Mouse (Mus musculus) forebrain, embryonic 11.5 days (tissue): Measurements from ENCODE around the gene Hnrnph1. TPM values are rescaled to one million over a fixed set of nuclear protein-coding genes. Genes with fewer than 3 reads are reported as not detected.
A peak's percentile ranks its signal among the peaks of the same experiment; 100 is the strongest.

Source experiments
- ATAC-seq: fragments of 200-750 bp; cut with Nextera tagmentation; replicated peaks from 2 replicates; pipeline ENCODE4 v1.8.0; 2017; ENCODE audit warnings: moderate TSS enrichment; ENCODE audit not compliant: low FRiP score
- DNase-seq: peaks from one replicate; pipeline ENCODE4 v3.0.0-alpha.2; 2017; ENCODE audit warnings: low spot score
- H3K27ac ChIP-seq: fragments of 300-500 bp; sonication (generic); 2 replicates; pipeline ENCODE4 v1.5.1; 2014; ENCODE audit warnings: low read depth, low read length
- H3K27me3 ChIP-seq: fragments of 300-500 bp; sonication (generic); 2 replicates; pipeline ENCODE4 v1.6.1; 2014; ENCODE audit warnings: mild to moderate bottlenecking, low read length, mixed read lengths; ENCODE audit not compliant: control insufficient read depth, insufficient read depth
- H3K36me3 ChIP-seq: fragments of 300-500 bp; sonication (generic); 2 replicates; pipeline ENCODE4 v1.6.1; 2014; ENCODE audit warnings: mild to moderate bottlenecking, low read length, moderate library complexity, mixed read lengths; ENCODE audit not compliant: control insufficient read depth, insufficient read depth
- H3K4me1 ChIP-seq: fragments of 300-500 bp; sonication (generic); replicated peaks from 2 replicates; pipeline ENCODE4 v1.6.1; 2014; ENCODE audit warnings: low read length, mixed read lengths; ENCODE audit not compliant: control insufficient read depth, insufficient read depth
- H3K4me2 ChIP-seq: fragments of 300-500 bp; sonication (generic); 2 replicates; pipeline ENCODE4 v1.6.1; 2014; ENCODE audit warnings: low read depth, mild to moderate bottlenecking, low read length, moderate library complexity, mixed read lengths; ENCODE audit not compliant: severe bottlenecking
- H3K4me3 ChIP-seq: fragments of 300-500 bp; sonication (generic); 2 replicates; pipeline ENCODE4 v1.5.1; 2014; ENCODE audit warnings: low read depth, low read length
- H3K9ac ChIP-seq: fragments of 300-500 bp; sonication (generic); 2 replicates; pipeline ENCODE4 v1.6.1; 2014; ENCODE audit warnings: low read length
- H3K9me3 ChIP-seq: fragments of 300-500 bp; sonication (generic); 2 replicates; pipeline ENCODE4 v1.6.1; 2016; ENCODE audit warnings: low read length, mixed read lengths; ENCODE audit not compliant: control insufficient read depth
- WGBS: fragments of 180-500 bp; shearing (Covaris S2); extraction: QIAGEN DNeasy Blood & Tissue Kit; methylation state at CpG from one replicate; pipeline ENCODE4 v1.1.7; 2014; 5-methylcytosine and 5-hydroxymethylcytosine counted together
- polyA plus RNA-seq: library from polyadenylated mRNA; unstranded; fragments of >200 nt; fragmentation: Nextera tagmentation; extraction: Ambion mirVana; gene quantifications from 2 replicates; pipeline ENCODE4 v1.2.1, GENCODE M21; 2014

The Hnrnph1 gene
- polyA plus RNA-seq, 1 experiment from 2014 or later = 833 TPM

GRCm38 (mm10) chr11:50388217-50388929 is 11.6 kb downstream of the Hnrnph1 start:
- Histone ChIP-seq H3K27ac (no peak overlapping the region), H3K4me1 (no peaks in the 10 kb centered on the region), H3K27me3 (no peaks in the 10 kb centered on the region), H3K9me3 (no peaks in the 10 kb centered on the region), H3K9ac (no peak overlapping the region), H3K4me3 (no peak overlapping the region), H3K4me2 (no peak overlapping the region), H3K36me3 (peaks cover 2% of the 10 kb centered on the region; the same call in 1 of the 2 replicates)
- ATAC-seq (no peak), DNase-seq (peak; percentile 47)
- 96% methylated on average over 3 of the region's 3 CpGs for WGBS

GRCm38 (mm10) chr11:50389011-50389410 is 12.2 kb downstream of the Hnrnph1 start:
- peaks cover 2% of the 10 kb centered on the region; the same call in 1 of the 2 replicates for H3K36me3 ChIP-seq
- H3K27me3 ChIP-seq = no peaks in the 10 kb centered on the region
- H3K27ac ChIP-seq = no peak overlapping the region
- H3K9me3 ChIP-seq = no peaks in the 10 kb centered on the region
- no peaks in the 10 kb centered on the region for H3K4me1 ChIP-seq
- WGBS = 85% methylated on average over 3 of the region's 3 CpGs
- H3K4me2 ChIP-seq = no peak overlapping the region
- H3K9ac ChIP-seq = no peak overlapping the region
- no peak overlapping the region for H3K4me3 ChIP-seq
- DNase-seq (peak; percentile 46), ATAC-seq (no peak)

GRCm38 (mm10) chr11:50389616-50390015 is 12.8 kb downstream of the Hnrnph1 start:
- DNase-seq (peak; percentile 50), ATAC-seq (no peak)
- H3K36me3 ChIP-seq = peaks cover 2% of the 10 kb centered on the region; the same call in 1 of the 2 replicates
- H3K4me3 ChIP-seq = no peak overlapping the region
- no peaks in the 10 kb centered on the region for H3K4me1 ChIP-seq
- 69% methylated on average over 5 of the region's 5 CpGs for WGBS
- no peaks in the 10 kb centered on the region for H3K9me3 ChIP-seq
- no peak overlapping the region for H3K4me2 ChIP-seq
- H3K27ac ChIP-seq = no peak overlapping the region
- H3K27me3 ChIP-seq = no peaks in the 10 kb centered on the region
- H3K9ac ChIP-seq = no peak overlapping the region

- H3K9me3 ChIP-seq = no peaks in the 10 kb centered on the region
- no peak overlapping the region for H3K4me3 ChIP-seq
- DNase-seq = peak; percentile 38
- no peaks in the 10 kb centered on the region for H3K27me3 ChIP-seq
- no peak for ATAC-seq
- H3K4me2 ChIP-seq = no peak overlapping the region
- H3K36me3 ChIP-seq = peaks cover 2% of the 10 kb centered on the region; the same call in 1 of the 2 replicates
- H3K9ac ChIP-seq = no peak overlapping the region
- 78% methylated on average over 4 of the region's 4 CpGs for WGBS
- H3K27ac ChIP-seq = no peak overlapping the region
- no peaks in the 10 kb centered on the region for H3K4me1 ChIP-seq
These were observed 14.6 kb downstream of the Hnrnph1 start for GRCm38 (mm10) chr11:50391272-50391960.

GRCm38 (mm10) chr11:50393306-50393705 is 16.5 kb downstream of the Hnrnph1 start:
- H3K4me3 ChIP-seq = no peak overlapping the region
- no peaks in the 10 kb centered on the region for H3K4me1 ChIP-seq
- DNase-seq (peak; percentile 28), ATAC-seq (no peak)
- no peak overlapping the region for H3K27ac ChIP-seq
- H3K9ac ChIP-seq = no peak overlapping the region
- H3K36me3 ChIP-seq = no peaks in the 10 kb centered on the region; the same call in 1 of the 2 replicates
- no peaks in the 10 kb centered on the region for H3K9me3 ChIP-seq
- 85% methylated on average over 6 of the region's 6 CpGs for WGBS
- H3K27me3 ChIP-seq = no peaks in the 10 kb centered on the region
- H3K4me2 ChIP-seq = no peak overlapping the region

GRCm38 (mm10) chr11:50394731-50395130 is 17.9 kb downstream of the Hnrnph1 start:
- Histone ChIP-seq H3K27me3 (no peaks in the 10 kb centered on the region), H3K9me3 (no peaks in the 10 kb centered on the region), H3K4me3 (no peak overlapping the region), H3K27ac (no peak overlapping the region), H3K4me2 (no peak overlapping the region), H3K4me1 (no peaks in the 10 kb centered on the region), H3K9ac (no peak overlapping the region), H3K36me3 (no peaks in the 10 kb centered on the region; the same call in 1 of the 2 replicates)
- peak; percentile 35 for DNase-seq
- WGBS = 92% methylated on average over 7 of the region's 7 CpGs
- ATAC-seq = no peak

GRCm38 (mm10) chr11:50396766-50397307 is 20.0 kb downstream of the Hnrnph1 start:
- no peak for ATAC-seq
- peak; percentile 51 for DNase-seq
- Histone ChIP-seq H3K36me3 (no peaks in the 10 kb centered on the region; the same call in 1 of the 2 replicates), H3K4me1 (no peaks in the 10 kb centered on the region), H3K4me2 (no peak overlapping the region), H3K9ac (no peak overlapping the region), H3K4me3 (no peak overlapping the region), H3K27me3 (no peaks in the 10 kb centered on the region), H3K27ac (no peak overlapping the region), H3K9me3 (no peaks in the 10 kb centered on the region)
- WGBS = 89% methylated on average over 11 of the region's 11 CpGs

- Histone ChIP-seq H3K4me2 (no peak overlapping the region), H3K4me1 (no peaks in the 10 kb centered on the region), H3K9me3 (no peaks in the 10 kb centered on the region), H3K27ac (no peak overlapping the region), H3K9ac (no peak overlapping the region), H3K4me3 (no peak overlapping the region), H3K36me3 (no peaks in the 10 kb centered on the region; the same call in 1 of the 2 replicates), H3K27me3 (no peaks in the 10 kb centered on the region)
- ATAC-seq (no peak), DNase-seq (peak; percentile 39)
- 81% methylated on average over 9 of the region's 9 CpGs for WGBS
These were observed 20.5 kb downstream of the Hnrnph1 start for GRCm38 (mm10) chr11:50397316-50397715.
